Mouse (Mus musculus): ENCODE data around the gene Pds5b.

- TF ChIP-seq CTCF (IDR thresholded peaks at IDR 0.05; ENCODE audit: extremely low read depth, insufficient read depth, insufficient read length, insufficient replicate concordance), result no peak
- TF ChIP-seq POLR2A (IDR thresholded peaks at IDR 0.05; ENCODE audit: low read depth, low read length), result no peak
Observed at GRCm38 (mm10) chr5:150823361-150823760, 149.8 kb downstream of the Pds5b start.
